Mouse (Mus musculus): ENCODE data around the gene Foxj3. TPM values are rescaled to one million over a fixed set of nuclear protein-coding genes. Genes with fewer than 3 reads are reported as not detected.

Foxj3 gene
- total RNA-seq, 2 experiments from 2014 or later: 33.9 to 58.3 TPM

DNA sequence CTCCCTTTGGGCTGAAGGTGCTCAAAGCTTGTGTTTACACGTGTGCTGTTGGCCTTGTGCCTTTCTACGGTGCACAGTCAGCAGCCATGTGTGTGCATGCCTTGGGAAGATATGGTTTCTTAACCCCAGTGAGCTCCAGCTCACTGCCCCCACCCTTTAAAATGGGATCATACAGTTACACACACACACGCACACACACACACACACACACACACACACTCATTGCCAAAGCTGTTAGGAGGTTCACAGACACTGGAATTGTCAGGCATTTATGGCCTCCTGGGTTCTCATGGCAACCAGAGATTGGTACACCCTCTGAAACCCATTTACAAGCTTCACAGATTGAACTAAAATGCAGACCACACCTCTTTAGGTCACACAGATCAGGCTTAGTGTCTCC lies 97.1 kb downstream of the Foxj3 start:
- no peak for ATAC-seq (replicated peaks; ENCODE audit: low FRiP score, low TSS enrichment, poor library complexity, severe bottlenecking)

DNA sequence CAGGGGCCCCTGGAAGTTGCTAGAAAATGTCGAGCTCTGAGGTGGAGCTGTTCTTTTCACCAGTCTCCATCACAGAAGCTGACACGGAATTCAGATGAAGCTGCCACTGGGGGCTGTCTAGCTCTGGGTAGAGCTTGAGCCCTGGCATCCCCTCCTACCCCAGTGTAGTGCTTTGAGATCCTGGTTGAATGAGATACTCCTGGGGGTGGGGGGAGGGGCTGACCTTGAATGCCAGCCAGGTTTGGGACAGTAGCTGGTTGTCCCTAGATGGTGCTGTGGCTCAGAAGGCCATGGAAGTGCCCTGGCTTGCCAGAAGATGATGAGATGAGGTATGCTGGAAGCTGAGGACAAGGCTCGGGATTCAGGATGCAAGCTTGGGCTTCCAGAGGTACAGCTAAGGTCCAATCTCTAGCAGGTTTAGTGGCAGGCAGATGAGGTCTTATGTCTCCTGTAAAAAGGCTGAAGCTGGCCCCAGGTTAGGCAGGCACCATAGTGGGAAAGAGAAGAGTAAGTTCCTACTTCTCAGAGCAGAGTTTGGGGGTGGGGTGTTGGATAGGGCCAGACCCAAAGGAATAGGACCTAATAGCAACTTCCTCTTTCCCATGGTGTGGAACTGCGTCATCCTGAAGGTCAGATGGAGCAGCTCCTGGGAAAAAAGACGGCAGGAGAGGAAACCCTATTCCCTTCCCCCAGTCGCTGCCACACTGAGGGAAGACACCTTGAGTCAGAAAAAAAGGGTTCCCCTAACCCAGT lies 98.3 kb downstream of the Foxj3 start:
- ATAC-seq (replicated peaks; ENCODE audit: low FRiP score, low TSS enrichment, poor library complexity, severe bottlenecking): no peak

DNA sequence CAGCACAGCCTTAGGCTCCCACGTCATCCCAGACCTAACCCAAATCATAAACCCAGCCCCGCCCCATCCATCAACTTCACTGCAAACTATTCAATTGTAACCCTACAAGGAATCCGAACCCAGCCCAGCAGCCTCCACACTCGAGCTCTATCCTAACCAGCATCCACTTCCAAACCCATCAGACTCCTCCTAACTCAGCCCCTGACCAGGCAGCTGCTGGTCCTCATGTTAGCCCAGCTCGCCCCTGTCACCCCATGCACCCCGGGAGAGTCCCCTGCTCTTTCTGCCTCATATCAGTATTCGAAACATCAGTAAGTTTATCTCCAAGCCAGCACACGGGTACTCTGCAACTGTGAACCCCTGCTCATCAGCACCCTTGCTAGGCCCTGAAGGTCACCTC lies 98.9 kb downstream of the Foxj3 start:
- no peak for ATAC-seq (replicated peaks; ENCODE audit: low FRiP score, low TSS enrichment, poor library complexity, severe bottlenecking)

DNA sequence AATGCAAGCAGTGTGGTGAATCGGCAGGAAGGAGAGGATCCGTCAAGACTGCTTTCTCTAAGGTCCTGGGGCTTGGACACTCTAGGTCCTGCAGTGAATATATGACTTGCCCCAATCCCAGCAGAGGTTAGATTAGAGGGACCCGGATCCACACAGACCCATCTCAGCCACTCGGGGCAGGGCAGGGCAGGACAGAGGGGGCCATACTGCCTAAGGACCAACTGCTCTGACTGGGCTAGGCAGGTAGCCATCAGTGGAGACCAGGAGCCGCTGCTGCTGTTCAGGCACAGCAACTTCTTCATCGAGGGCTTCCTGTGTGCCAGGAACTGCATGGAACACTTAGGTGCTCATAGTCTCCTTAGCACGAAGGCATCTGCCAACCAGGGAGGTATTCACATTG lies 99.9 kb downstream of the Foxj3 start:
- no peak for ATAC-seq (replicated peaks; ENCODE audit: low FRiP score, low TSS enrichment, poor library complexity, severe bottlenecking)

DNA sequence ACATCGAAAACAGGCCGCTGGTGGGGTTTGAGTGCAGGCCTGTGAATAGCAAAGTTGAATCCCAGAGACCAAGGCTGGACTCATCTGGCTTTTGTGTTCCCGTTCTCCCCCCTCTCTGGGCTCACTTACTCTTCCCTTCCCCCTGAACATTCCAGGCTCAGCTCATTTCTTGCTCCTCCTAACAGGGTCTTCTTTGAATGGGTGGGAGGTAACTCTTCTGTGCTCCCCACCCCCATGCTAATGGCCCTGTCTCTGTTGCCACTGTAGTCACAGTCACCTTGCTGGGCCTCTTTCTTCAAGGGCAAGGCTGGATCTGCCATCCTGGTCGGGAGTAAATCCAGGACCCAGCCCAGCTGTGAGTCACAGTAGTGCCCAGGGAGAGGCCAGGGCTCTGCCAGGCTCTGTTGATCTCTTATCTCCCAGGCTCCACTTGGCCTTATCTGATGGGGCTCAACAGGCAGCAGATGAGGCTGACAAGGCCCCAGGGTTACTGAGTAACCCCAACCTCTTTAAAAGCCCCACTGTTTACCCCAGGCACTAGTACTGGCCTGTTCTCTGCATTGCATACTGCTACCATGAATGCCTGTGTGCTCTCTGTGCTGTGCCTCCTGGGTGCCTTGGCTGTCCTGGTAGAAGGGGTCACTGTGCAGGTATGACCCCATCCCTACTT lies 100.5 kb downstream of the Foxj3 start, which contains the start of gene Guca2a:
Gene Guca2a (plus strand): TSS at position 529 of the 670 bp plus-strand sequence.
- no peak for ATAC-seq (replicated peaks; ENCODE audit: low FRiP score, low TSS enrichment, poor library complexity, severe bottlenecking)

DNA sequence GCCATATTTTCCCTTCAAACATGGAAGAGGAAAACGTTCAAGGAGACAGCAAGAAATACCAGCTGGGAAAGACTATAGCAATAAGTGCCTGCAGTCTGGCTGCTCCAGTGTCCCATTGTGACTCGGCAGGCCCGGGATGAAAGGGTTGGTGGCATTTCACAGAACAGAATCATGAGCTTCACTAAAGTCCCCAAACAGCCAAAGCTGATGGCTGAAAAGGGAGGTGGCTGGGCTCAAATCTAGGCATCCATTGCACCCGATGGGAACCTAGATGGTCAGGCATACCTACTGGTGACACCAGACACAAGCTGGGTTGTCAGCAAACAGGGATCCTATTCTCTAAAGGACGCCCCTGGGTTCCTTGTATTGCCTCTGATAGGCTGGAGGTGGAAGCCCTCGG lies 101.1 kb downstream of the Foxj3 start:
- no peak for ATAC-seq (replicated peaks; ENCODE audit: low FRiP score, low TSS enrichment, poor library complexity, severe bottlenecking)

DNA sequence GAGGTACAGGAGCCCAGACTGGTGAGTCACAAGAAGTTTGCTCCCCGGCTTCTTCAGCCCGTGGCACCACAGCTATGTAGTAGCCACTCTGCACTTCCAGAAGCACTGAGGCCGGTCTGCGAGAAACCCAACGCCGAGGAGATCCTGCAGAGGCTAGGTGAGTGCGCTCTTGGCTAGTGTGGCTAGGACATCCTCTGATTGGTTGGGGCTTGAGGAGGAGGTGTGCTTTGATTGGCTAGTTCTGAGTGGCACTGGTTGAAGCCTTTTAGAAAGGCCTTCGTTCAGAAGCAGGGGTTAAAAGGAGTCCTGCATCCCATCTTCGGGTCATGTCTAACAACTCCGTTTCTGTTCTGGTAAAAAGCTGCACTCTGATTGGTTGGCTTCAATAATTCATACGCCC lies 101.9 kb downstream of the Foxj3 start:
- ATAC-seq (replicated peaks; ENCODE audit: low FRiP score, low TSS enrichment, poor library complexity, severe bottlenecking): no peak

DNA sequence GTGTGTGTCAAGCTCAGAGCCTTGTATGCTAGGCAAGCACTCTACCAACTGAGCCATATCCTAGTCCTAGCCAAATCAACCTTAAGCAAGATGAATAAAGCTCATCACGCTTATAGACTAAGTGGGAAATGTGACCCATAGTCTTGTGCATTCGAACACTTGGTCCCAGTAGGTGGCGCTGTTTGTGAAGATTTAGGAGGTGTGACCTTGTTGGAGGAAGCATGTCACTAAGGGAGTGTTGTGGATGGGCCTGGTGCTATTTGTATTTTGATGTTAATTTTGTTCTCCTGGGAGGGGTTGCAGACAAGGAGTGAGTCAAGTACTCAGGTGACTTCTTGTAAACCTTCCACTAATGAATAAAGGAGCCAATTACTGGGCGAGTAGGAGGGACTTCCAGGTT lies 105.9 kb downstream of the Foxj3 start:
- ATAC-seq (replicated peaks; ENCODE audit: low FRiP score, low TSS enrichment, poor library complexity, severe bottlenecking): no peak

DNA sequence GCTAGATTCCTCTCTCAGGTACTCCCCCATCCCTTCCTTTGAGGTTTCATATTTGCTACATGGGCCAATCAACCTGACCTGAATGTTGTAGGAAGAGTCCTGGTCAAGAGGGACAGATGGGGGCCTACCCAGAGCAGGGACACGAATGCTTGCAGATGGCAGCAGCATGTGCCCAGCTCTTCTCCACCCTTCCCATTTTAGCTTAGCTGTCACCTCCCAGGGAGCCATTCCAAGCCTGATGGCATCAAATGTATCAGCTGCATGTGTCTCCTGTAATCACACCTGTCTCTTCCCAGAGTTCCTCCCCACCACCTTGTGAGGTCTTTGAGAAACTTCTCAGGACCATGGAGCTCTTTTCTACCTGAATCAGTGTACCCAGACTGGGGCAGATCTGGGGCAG lies 120.2 kb downstream of the Foxj3 start:
- ATAC-seq (replicated peaks; ENCODE audit: low FRiP score, low TSS enrichment, poor library complexity, severe bottlenecking): no peak

DNA sequence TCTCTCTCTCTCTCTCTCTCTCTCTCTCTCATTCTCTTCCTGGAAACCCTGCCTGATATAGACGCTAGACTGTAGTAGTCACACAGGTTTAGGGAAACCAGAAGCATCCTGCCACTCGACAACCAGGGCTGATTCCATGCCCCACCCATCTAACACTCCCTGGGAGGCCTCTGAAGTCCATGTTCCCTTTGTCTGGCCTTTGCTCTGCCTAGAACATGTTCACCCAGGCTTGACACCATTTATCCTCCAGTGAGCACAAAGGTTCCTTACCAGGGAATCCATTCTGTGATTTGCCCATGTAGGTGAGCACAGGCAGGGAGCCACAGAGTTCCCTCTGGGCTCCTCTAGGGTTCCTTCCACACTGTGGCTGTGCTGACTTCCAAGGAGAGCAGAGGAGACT lies 121.4 kb downstream of the Foxj3 start:
- no peak for ATAC-seq (replicated peaks; ENCODE audit: low FRiP score, low TSS enrichment, poor library complexity, severe bottlenecking)

DNA sequence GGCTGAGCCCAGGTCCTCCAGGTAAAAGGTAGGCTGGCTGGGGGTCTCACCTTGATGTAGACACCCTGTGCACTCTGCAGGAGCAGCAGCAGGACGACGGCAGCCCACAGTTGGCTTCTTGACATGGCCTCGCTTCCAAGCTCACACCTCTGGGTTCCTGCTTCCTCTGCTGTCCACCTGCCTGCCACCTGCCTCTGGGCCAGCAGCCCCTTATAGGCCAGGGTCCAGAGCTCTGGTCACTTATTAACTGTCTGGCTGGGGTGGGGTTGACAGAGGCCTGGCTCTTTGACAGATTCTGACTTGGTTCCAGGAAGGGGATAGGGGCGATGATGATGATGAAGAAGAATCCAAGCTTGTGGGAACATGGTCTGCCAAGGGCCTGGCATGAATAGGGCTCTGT lies 121.9 kb downstream of the Foxj3 start, which contains the start of gene Guca2b:
Gene Guca2b (minus strand): TSS at position 224 of the 400 bp plus-strand sequence.
- ATAC-seq (replicated peaks; ENCODE audit: low FRiP score, low TSS enrichment, poor library complexity, severe bottlenecking): no peak

DNA sequence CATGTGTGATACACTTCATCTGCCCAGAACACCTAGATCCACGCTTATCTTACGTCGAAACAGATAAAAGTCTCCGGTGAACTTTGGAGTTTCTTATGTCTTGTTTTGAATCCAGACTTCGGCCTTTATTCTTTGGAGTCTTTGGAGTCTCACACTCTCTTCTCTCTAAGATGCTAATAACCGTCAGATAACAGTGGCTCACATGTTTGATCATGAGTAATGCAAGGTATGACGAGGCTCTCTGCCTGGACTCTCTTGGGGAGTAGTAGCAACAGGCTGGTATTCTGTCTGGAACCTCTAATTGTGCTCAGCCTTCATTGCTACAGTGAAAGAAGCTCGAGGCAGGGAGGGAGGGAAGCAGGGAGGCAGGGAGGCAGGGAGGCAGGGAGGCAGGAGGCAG lies 123.2 kb downstream of the Foxj3 start:
- ATAC-seq (replicated peaks; ENCODE audit: low FRiP score, low TSS enrichment, poor library complexity, severe bottlenecking): no peak

DNA sequence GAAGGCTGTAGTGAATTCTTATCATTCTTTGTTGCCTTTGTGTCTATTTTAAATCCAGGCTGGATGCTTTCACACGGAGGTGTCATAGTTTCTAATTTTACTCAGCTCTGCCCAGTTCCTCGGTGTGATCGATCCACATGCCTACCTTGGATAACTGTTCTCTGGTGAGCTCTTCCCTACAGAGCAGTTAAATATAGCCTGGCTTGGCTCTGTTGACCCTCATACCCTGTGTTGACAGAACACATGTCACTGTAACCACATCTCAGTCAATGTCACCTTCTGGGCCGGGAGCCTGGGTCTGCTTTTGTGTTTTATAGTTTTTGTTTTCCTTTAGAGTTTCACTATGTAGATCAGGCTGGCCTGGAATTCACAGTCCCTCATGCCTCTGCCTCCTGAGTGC lies 125.3 kb downstream of the Foxj3 start:
- ATAC-seq (replicated peaks; ENCODE audit: low FRiP score, low TSS enrichment, poor library complexity, severe bottlenecking): no peak

DNA sequence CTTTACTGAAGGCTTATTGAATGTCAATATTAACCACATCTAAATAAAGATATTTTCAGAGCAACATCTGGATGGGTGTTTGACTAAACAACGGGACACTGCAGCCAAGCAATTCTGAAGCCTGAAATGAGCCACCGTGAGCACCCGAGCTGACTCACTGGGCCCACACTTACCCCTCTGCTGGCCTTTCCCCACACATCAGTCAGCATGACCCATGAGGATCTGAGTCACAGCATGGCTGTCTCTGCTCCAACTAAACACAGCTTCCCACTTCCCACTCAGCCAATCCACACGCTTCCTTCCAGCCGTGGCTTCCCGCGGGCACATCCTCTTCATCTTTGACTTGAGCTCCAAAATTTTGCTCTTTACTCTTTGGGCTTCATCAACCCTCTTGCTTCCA lies 126.2 kb downstream of the Foxj3 start:
- no peak for ATAC-seq (replicated peaks; ENCODE audit: low FRiP score, low TSS enrichment, poor library complexity, severe bottlenecking)

DNA sequence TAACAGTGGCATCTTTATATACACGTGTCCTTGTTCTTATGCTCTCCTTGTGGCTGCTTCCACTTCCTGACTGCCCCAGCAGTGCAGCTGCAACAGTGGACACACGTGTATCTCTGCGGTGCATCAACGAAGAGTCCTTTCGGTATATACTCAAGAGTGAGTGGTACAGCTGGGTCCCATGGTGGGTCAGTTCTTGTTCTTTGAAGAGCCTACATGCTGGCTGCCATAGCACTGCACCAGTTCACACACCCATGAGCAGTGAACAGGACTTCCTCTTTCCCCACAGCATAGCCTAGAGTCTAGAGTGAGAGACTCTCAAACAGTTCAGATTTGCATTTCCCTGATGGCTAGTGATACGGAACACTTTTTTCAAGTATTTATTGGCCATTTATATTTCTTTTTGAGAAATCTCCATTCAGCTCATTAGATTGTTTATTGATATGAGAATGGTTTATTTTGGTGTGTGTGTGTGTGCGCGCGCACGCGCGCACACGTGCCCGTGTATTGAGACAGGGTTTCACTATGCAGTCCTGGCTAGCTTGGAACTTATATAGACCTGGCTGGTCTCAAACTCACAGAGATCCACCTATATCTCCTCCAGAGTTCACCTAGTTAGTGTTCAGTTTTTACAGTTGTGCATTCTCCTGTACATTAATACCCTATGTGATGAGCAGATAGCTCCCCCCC lies 126.7 kb downstream of the Foxj3 start:
- no peak for ATAC-seq (replicated peaks; ENCODE audit: low FRiP score, low TSS enrichment, poor library complexity, severe bottlenecking)

DNA sequence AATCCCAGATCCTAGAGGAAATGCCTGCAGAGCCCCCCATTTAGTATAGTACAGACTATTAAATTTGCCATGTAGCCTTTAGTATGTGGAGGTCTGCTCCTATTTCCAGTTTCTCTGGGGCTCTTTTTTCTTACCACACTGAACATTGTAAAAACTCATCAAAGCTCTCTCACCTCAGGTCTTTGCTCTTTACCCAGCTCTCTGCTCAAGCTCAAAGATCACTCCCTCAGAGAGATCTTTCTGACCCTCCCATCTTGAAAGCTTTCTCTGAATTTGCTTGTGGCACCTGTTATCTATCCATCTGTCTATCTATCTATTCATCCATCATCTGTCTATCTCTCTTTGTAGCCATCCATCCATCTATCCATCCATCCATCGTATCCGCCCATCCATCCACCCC lies 128.4 kb downstream of the Foxj3 start:
- no peak for ATAC-seq (replicated peaks; ENCODE audit: low FRiP score, low TSS enrichment, poor library complexity, severe bottlenecking)

DNA sequence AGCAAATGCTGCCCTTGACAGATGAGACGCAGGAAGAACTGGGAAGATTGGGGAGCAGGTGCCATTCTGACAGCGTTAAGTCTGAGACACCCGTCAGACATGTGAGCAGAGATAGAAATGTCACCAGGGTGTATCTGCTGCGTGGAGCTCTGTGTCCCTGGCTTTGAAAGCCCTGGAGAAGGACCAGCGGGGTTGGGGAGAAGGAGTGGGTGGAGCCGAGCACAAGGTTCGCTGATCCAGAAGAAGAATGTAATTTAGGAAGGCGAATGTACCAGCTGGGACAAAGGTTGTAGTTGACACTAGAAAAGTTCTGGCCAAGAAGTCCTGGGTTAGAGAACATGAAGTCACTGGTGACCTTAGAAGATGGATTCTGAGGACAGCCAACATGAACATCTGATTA lies 129.3 kb downstream of the Foxj3 start:
- no peak for ATAC-seq (replicated peaks; ENCODE audit: low FRiP score, low TSS enrichment, poor library complexity, severe bottlenecking)

DNA sequence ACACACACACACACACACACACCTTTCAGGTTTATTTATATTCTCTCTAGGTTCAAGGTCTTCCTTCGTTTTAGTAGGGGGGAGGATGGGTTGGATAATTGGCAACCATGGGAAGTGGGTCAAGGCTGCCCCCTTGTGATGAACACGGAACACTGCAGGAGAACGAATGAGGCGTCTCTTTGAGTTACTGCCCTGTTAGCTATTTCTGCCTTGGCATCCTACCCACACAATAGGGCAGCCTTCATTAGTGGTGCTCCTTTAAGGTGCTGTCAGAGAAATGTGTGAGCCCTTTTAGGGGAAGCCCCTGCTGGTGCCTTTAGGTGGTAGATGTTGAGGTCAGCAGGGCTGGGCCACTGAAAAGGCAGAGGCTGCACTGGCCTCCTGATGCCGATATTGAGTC lies 130.7 kb downstream of the Foxj3 start:
- peak; percentile 72; the same call in 1 of the 2 replicates for ATAC-seq (replicated peaks; ENCODE audit: low FRiP score, low TSS enrichment, poor library complexity, severe bottlenecking)

DNA sequence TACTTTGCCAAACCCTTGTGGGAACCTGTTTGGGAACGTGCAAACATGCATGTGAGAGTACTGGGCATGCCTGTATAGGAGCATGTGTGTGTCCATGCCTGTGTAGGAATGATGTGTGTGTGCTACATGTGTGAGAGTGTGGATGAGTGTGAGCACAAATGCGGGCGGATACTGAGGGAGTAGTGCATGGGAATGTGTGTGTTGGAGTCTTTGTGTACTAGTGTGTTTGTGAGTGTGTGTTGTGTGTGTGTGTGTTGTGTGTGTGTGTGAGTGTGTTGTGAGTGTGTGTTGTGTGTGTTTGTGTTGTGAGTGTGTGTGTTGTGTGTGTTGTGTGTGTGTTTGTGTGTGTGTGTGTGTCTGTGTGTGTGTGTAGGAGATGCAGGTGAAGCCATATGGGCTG lies 131.4 kb downstream of the Foxj3 start:
- ATAC-seq (replicated peaks; ENCODE audit: low FRiP score, low TSS enrichment, poor library complexity, severe bottlenecking): no peak

DNA sequence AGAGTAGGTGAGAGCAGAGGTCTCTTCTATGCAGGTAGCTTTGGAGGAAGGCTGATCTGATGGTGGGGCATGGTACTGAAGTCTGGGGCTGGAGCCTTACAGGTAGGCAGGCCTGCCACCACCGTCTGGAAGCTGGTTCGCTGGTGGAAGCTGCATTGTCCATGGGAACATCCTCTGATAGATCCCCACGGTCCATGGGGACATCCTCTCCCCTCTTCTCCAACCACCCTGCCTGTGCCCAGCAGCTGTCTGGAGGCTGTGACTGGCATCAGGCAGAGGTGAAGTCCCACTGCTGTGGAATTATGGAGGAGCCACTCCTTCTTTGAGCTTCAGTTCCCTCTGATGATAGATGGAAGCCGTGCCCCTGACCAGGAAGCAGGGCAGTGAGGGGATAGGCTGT lies 131.8 kb downstream of the Foxj3 start:
- ATAC-seq (replicated peaks; ENCODE audit: low FRiP score, low TSS enrichment, poor library complexity, severe bottlenecking): no peak

Data from megakaryocyte-erythroid progenitor cell, adult 5-6 weeks (primary cell).